Mouse (Mus musculus) forebrain, embryonic 11.5 days (tissue): ENCODE results near the gene 4930535I16Rik. TPM values are rescaled to one million over a fixed set of nuclear protein-coding genes. Genes with fewer than 3 reads are reported as not detected.

Experiments used
- ATAC-seq: fragments of 200-750 bp; cut with Nextera tagmentation; replicated peaks from 2 replicates; pipeline ENCODE4 v1.8.0; 2017; ENCODE audit warnings: moderate TSS enrichment; ENCODE audit not compliant: low FRiP score
- DNase-seq: peaks from one replicate; pipeline ENCODE4 v3.0.0-alpha.2; 2017; ENCODE audit warnings: low spot score
- H3K27ac ChIP-seq: fragments of 300-500 bp; sonication (generic); 2 replicates; pipeline ENCODE4 v1.5.1; 2014; ENCODE audit warnings: low read depth, low read length
- H3K27me3 ChIP-seq: fragments of 300-500 bp; sonication (generic); 2 replicates; pipeline ENCODE4 v1.6.1; 2014; ENCODE audit warnings: mild to moderate bottlenecking, low read length, mixed read lengths; ENCODE audit not compliant: control insufficient read depth, insufficient read depth
- H3K36me3 ChIP-seq: fragments of 300-500 bp; sonication (generic); 2 replicates; pipeline ENCODE4 v1.6.1; 2014; ENCODE audit warnings: mild to moderate bottlenecking, low read length, moderate library complexity, mixed read lengths; ENCODE audit not compliant: control insufficient read depth, insufficient read depth
- H3K4me1 ChIP-seq: fragments of 300-500 bp; sonication (generic); replicated peaks from 2 replicates; pipeline ENCODE4 v1.6.1; 2014; ENCODE audit warnings: low read length, mixed read lengths; ENCODE audit not compliant: control insufficient read depth, insufficient read depth
- H3K4me2 ChIP-seq: fragments of 300-500 bp; sonication (generic); 2 replicates; pipeline ENCODE4 v1.6.1; 2014; ENCODE audit warnings: low read depth, mild to moderate bottlenecking, low read length, moderate library complexity, mixed read lengths; ENCODE audit not compliant: severe bottlenecking
- H3K4me3 ChIP-seq: fragments of 300-500 bp; sonication (generic); 2 replicates; pipeline ENCODE4 v1.5.1; 2014; ENCODE audit warnings: low read depth, low read length
- H3K9ac ChIP-seq: fragments of 300-500 bp; sonication (generic); 2 replicates; pipeline ENCODE4 v1.6.1; 2014; ENCODE audit warnings: low read length
- H3K9me3 ChIP-seq: fragments of 300-500 bp; sonication (generic); 2 replicates; pipeline ENCODE4 v1.6.1; 2016; ENCODE audit warnings: low read length, mixed read lengths; ENCODE audit not compliant: control insufficient read depth
- WGBS: fragments of 180-500 bp; shearing (Covaris S2); extraction: QIAGEN DNeasy Blood & Tissue Kit; methylation state at CpG from one replicate; pipeline ENCODE4 v1.1.7; 2014; 5-methylcytosine and 5-hydroxymethylcytosine counted together
- polyA plus RNA-seq: library from polyadenylated mRNA; unstranded; fragments of >200 nt; fragmentation: Nextera tagmentation; extraction: Ambion mirVana; gene quantifications from 2 replicates; pipeline ENCODE4 v1.2.1, GENCODE M21; 2014

The 4930535I16Rik gene
- polyA plus RNA-seq, 1 experiment from 2014 or later: not detected

- no peak for ATAC-seq
- 89% methylated on average over 4 of the region's 4 CpGs for WGBS
Observed at GRCm38 (mm10) chr4:123921055-123921565, 3.3 kb upstream of the 4930535I16Rik start.

GRCm38 (mm10) chr4:123918851-123919250 lies 1.0 kb upstream of the 4930535I16Rik start:
- Histone ChIP-seq H3K4me2 (peak overlapping the region; percentile 81), H3K9ac (peak overlapping the region; percentile 20; the same call in 1 of the 2 replicates), H3K9me3 (no peaks in the 10 kb centered on the region), H3K27me3 (no peaks in the 10 kb centered on the region), H3K27ac (no peak overlapping the region), H3K4me3 (peak overlapping the region; percentile 68), H3K4me1 (peaks cover 14% of the 10 kb centered on the region), H3K36me3 (peaks cover 6% of the 10 kb centered on the region; the same call in 1 of the 2 replicates)
- no peak for ATAC-seq
- no peak for DNase-seq
- WGBS: 50% methylated on average over 2 of the region's 2 CpGs

More at GRCm38 (mm10) chr4:123921055-123921565, 3.3 kb upstream of the 4930535I16Rik start:
- Histone ChIP-seq H3K27ac (no peak overlapping the region), H3K36me3 (peaks cover 6% of the 10 kb centered on the region; the same call in 1 of the 2 replicates), H3K4me2 (no peak overlapping the region), H3K9ac (no peak overlapping the region), H3K9me3 (no peaks in the 10 kb centered on the region), H3K27me3 (no peaks in the 10 kb centered on the region), H3K4me1 (peaks cover 12% of the 10 kb centered on the region), H3K4me3 (no peak overlapping the region)
- no peak for DNase-seq

GRCm38 (mm10) chr4:123916748-123917547 lies 874 bp downstream of the 4930535I16Rik start, which contains the start of gene Rragc:
Gene Rragc (plus strand): TSS chr4:123917446.
- 2% methylated on average over 46 of the region's 49 CpGs for WGBS
- peak within 1 kb of the TSS; percentile 83 for H3K9ac ChIP-seq
- H3K27ac ChIP-seq: peak within 1 kb of the TSS; percentile 70; the same call in 1 of the 2 replicates
- H3K4me3 ChIP-seq: peak within 1 kb of the TSS; percentile 68
- H3K4me2 ChIP-seq: peak within 1 kb of the TSS; percentile 81
- no peaks in the 10 kb centered on the region for H3K9me3 ChIP-seq
- peaks cover 8% of the 10 kb centered on the region; the same call in 1 of the 2 replicates for H3K36me3 ChIP-seq
- DNase-seq (peak; percentile 99), ATAC-seq (peak; percentile 100)
- H3K27me3 ChIP-seq: no peaks in the 10 kb centered on the region
- peaks cover 14% of the 10 kb centered on the region for H3K4me1 ChIP-seq

- Histone ChIP-seq H3K36me3 (peaks cover 2% of the 10 kb centered on the region; the same call in 1 of the 2 replicates), H3K4me1 (peaks cover 5% of the 10 kb centered on the region; the same call in 1 of the 2 replicates), H3K27ac (no peak overlapping the region), H3K27me3 (no peaks in the 10 kb centered on the region), H3K4me3 (no peak overlapping the region), H3K4me2 (no peak overlapping the region), H3K9ac (no peak overlapping the region), H3K9me3 (no peaks in the 10 kb centered on the region)
- no peak for DNase-seq
- ATAC-seq: no peak
- WGBS: 88% methylated on average over 2 of the region's 2 CpGs
Observed at GRCm38 (mm10) chr4:123912431-123912830, 5.4 kb downstream of the 4930535I16Rik start.

- Histone ChIP-seq H3K9ac (no peak overlapping the region), H3K36me3 (peaks cover 2% of the 10 kb centered on the region; the same call in 1 of the 2 replicates), H3K27ac (no peak overlapping the region), H3K27me3 (no peaks in the 10 kb centered on the region), H3K4me3 (no peak overlapping the region), H3K4me1 (peaks cover 5% of the 10 kb centered on the region; the same call in 1 of the 2 replicates), H3K9me3 (no peaks in the 10 kb centered on the region), H3K4me2 (no peak overlapping the region)
- WGBS: 92% methylated on average over 4 of the region's 4 CpGs
- DNase-seq (no peak), ATAC-seq (no peak)
Observed at GRCm38 (mm10) chr4:123911503-123911902, 6.3 kb downstream of the 4930535I16Rik start.

- no peaks in the 10 kb centered on the region for H3K36me3 ChIP-seq
- H3K27ac ChIP-seq: peak overlapping the region; percentile 46; the same call in 1 of the 2 replicates
- H3K9me3 ChIP-seq: no peaks in the 10 kb centered on the region
- WGBS: 1% methylated on average over 45 of the region's 53 CpGs
- DNase-seq (no peak), ATAC-seq (no peak; the same call in 1 of the 2 replicates)
- H3K27me3 ChIP-seq: no peaks in the 10 kb centered on the region
- peak overlapping the region; percentile 83 for H3K4me2 ChIP-seq
- peak overlapping the region; percentile 71 for H3K9ac ChIP-seq
- no peaks in the 10 kb centered on the region for H3K4me1 ChIP-seq
- H3K4me3 ChIP-seq: peak overlapping the region; percentile 82
Observed at GRCm38 (mm10) chr4:123905126-123905668, 12.6 kb downstream of the 4930535I16Rik start.

GRCm38 (mm10) chr4:123904333-123905125 lies 13.3 kb downstream of the 4930535I16Rik start, which contains the start of gene Mycbp:
Gene Mycbp (plus strand): TSS chr4:123904832.
- no peaks in the 10 kb centered on the region for H3K9me3 ChIP-seq

GRCm38 (mm10) chr4:123903432-123903831 lies 14.4 kb downstream of the 4930535I16Rik start:
- 76% methylated on average over 3 of the region's 3 CpGs for WGBS
- Histone ChIP-seq H3K4me3 (no peak overlapping the region), H3K27me3 (no peaks in the 10 kb centered on the region)

More at GRCm38 (mm10) chr4:123904333-123905125, 13.3 kb downstream of the 4930535I16Rik start, which contains the start of gene Mycbp:
- Histone ChIP-seq H3K36me3 (no peaks in the 10 kb centered on the region), H3K27me3 (no peaks in the 10 kb centered on the region), H3K4me1 (no peaks in the 10 kb centered on the region), H3K4me2 (peak within 1 kb of the TSS; percentile 83), H3K4me3 (peak within 1 kb of the TSS; percentile 82), H3K9ac (peak within 1 kb of the TSS; percentile 71), H3K27ac (peak within 1 kb of the TSS; percentile 46; the same call in 1 of the 2 replicates)
- 2% methylated on average over 49 of the region's 49 CpGs for WGBS
- DNase-seq (peak; percentile 100), ATAC-seq (peak; percentile 100)

More at GRCm38 (mm10) chr4:123903432-123903831, 14.4 kb downstream of the 4930535I16Rik start:
- Histone ChIP-seq H3K9me3 (no peaks in the 10 kb centered on the region), H3K27ac (no peak overlapping the region), H3K36me3 (no peaks in the 10 kb centered on the region), H3K4me2 (no peak overlapping the region), H3K4me1 (no peaks in the 10 kb centered on the region), H3K9ac (no peak overlapping the region)
- no peak for DNase-seq
- ATAC-seq: no peak
